Mouse (Mus musculus): ENCODE measurements around the gene Bpifa5.

- TF ChIP-seq MAX (IDR thresholded peaks at IDR 0.05; ENCODE audit: low read depth): no peak
- TF ChIP-seq POLR2AphosphoS2 (IDR thresholded peaks at IDR 0.05; ENCODE audit: insufficient read length, low read depth): no peak
These were observed 25.1 kb downstream of the Bpifa5 start for GRCm38 (mm10) chr2:154187468-154187867.
